Mouse (Mus musculus): ENCODE data around the gene Meox1. TPM values are rescaled to one million over a fixed set of nuclear protein-coding genes. Genes with fewer than 3 reads are reported as not detected.

Gene Meox1
- polyA plus RNA-seq, 1 experiment: 0.02 TPM

DNA sequence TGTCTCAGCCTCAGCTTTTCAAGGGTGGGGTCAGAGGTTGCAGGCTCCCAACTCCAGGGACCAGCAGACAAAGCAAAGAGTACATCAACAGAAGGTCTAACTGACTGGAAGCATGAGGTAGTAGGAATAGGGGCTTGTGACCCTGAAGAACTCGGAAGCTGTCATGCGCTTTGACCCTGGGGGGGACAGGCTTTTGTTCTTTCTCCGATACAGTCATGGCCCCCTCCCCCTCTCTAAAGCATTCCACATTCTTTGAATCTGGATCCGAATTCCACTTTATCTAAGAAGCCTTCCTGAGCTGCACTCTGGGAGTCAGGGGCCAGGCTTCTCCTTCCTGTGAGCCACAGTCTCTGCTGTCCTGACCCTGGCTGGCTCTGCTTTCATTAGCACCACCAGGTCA, 37.8 kb upstream of the Meox1 start:
- no peaks in the 10 kb centered on the region for H3K36me3 ChIP-seq (ENCODE audit: control insufficient read depth, insufficient read depth)
- H3K4me3 ChIP-seq (ENCODE audit: insufficient read depth, poor library complexity, severe bottlenecking): no peak overlapping the region
- H3K79me3 ChIP-seq (ENCODE audit: low read depth): no peaks in the 10 kb centered on the region
- H3ac ChIP-seq (ENCODE audit: control insufficient read depth, insufficient read length, low read depth): no peak overlapping the region
- TF ChIP-seq MAX (IDR thresholded peaks at IDR 0.05) (no peak), MYOG (IDR thresholded peaks at IDR 0.05; ENCODE audit: control insufficient read depth, extremely low read depth, insufficient read length) (no peak), CTCF (IDR thresholded peaks at IDR 0.05; ENCODE audit: control insufficient read depth, insufficient read depth, insufficient read length) (no peak), USF1 (IDR thresholded peaks at IDR 0.05; ENCODE audit: low read depth) (no peak), FOSL1 (IDR thresholded peaks at IDR 0.05; ENCODE audit: insufficient read depth, low read length, poor library complexity, severe bottlenecking) (no peak), CEBPB (IDR thresholded peaks at IDR 0.05; ENCODE audit: low read depth) (no peak), MYOD1 (IDR thresholded peaks at IDR 0.05; ENCODE audit: control insufficient read depth, insufficient read length, low read depth) (no peak)
- H3K27me3 ChIP-seq (ENCODE audit: control insufficient read depth, insufficient read depth, insufficient read length): peaks cover 32% of the 10 kb centered on the region
- H3K79me2 ChIP-seq (ENCODE audit: control insufficient read depth, insufficient read depth): no peaks in the 10 kb centered on the region

DNA sequence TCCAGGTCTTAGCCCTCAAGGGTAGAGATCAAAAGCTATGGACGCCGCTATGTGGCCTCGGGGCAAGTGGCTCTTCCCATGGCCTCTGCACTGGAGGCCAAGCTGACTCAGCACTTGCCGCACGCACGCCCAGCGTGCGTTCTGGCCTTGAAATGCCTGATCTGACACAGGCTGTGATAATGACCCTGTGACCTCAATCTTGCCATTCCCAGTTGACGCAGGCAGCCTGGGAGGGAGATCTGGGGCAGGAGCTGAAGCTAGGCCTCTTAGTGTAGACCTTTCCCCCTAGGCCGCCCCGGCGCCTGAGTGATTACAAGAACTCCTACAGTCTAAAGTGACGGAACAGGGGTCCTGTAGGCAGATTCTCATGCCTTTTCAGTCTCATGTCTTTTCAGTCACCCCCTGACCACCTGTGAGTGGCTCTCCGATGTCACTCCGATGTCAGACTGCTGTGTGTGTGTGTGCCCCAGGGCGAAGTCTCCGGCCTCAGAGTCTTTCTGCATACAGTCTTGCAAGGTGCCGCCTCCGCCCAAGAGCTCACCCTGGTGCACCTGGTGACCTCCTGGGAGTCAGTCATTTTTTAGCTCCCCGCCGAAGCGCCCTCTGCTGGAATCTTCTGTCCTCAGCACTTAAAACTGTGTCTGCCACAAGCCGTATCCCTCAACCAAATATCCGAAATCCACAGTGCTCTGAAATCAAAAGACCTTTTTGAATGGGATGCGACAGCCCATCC, 34.0 kb upstream of the Meox1 start:
- Histone ChIP-seq H3ac (ENCODE audit: control insufficient read depth, insufficient read length, low read depth) (no peak overlapping the region), H3K4me3 (ENCODE audit: insufficient read depth, poor library complexity, severe bottlenecking) (no peak overlapping the region), H3K36me3 (ENCODE audit: control insufficient read depth, insufficient read depth) (no peaks in the 10 kb centered on the region), H3K79me3 (ENCODE audit: low read depth) (no peaks in the 10 kb centered on the region), H3K79me2 (ENCODE audit: control insufficient read depth, insufficient read depth) (no peaks in the 10 kb centered on the region), H3K27me3 (ENCODE audit: control insufficient read depth, insufficient read depth, insufficient read length) (peaks cover 9% of the 10 kb centered on the region)
- TF ChIP-seq CTCF (IDR thresholded peaks at IDR 0.05; ENCODE audit: control insufficient read depth, insufficient read depth, insufficient read length): no peak
- TF ChIP-seq MAX (IDR thresholded peaks at IDR 0.05): no peak
- no peak for TF ChIP-seq MYOG (IDR thresholded peaks at IDR 0.05; ENCODE audit: control insufficient read depth, extremely low read depth, insufficient read length)
- TF ChIP-seq USF1 (IDR thresholded peaks at IDR 0.05; ENCODE audit: low read depth): no peak
- TF ChIP-seq CEBPB (IDR thresholded peaks at IDR 0.05; ENCODE audit: low read depth): no peak
- TF ChIP-seq MYOD1 (IDR thresholded peaks at IDR 0.05; ENCODE audit: control insufficient read depth, insufficient read length, low read depth): no peak
- TF ChIP-seq FOSL1 (IDR thresholded peaks at IDR 0.05; ENCODE audit: insufficient read depth, low read length, poor library complexity, severe bottlenecking): no peak

DNA sequence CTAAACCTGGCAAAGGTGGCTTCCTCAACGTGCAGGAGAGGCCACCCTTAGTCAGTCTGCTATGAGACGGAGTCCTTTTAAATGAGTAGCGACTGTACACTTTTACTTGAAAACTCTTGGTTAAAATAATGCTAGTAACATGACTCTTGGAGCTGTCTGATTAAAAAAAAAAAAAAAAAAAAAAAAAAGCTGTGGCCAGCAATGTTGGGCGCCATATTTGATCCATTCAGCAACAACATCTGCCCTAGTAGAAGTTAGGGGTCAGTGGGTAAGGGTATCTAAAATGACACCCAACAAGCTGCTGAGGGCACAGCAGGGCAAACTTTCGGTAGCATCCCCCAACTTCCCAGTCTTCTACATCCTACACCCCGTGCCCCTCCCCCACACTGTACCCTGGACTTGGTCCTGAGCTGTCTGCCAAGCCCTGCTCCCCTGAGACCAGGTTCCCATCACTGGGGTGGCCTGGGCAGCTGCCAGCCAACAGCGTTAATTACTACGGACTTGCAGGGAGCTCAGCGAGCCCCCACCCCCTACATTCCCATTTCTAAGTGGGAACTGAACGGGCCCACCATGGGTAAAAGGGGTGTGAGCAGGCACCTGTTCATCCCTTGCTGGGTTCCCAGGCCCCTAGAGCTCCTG, 32.9 kb upstream of the Meox1 start:
- Histone ChIP-seq H3K36me3 (ENCODE audit: control insufficient read depth, insufficient read depth) (no peaks in the 10 kb centered on the region), H3K27me3 (ENCODE audit: control insufficient read depth, insufficient read depth, insufficient read length) (peaks cover 9% of the 10 kb centered on the region), H3K79me3 (ENCODE audit: low read depth) (no peaks in the 10 kb centered on the region), H3K4me3 (ENCODE audit: insufficient read depth, poor library complexity, severe bottlenecking) (no peak overlapping the region), H3ac (ENCODE audit: control insufficient read depth, insufficient read length, low read depth) (no peak overlapping the region), H3K79me2 (ENCODE audit: control insufficient read depth, insufficient read depth) (no peaks in the 10 kb centered on the region)
- TF ChIP-seq CTCF (IDR thresholded peaks at IDR 0.05; ENCODE audit: control insufficient read depth, insufficient read depth, insufficient read length) (no peak), FOSL1 (IDR thresholded peaks at IDR 0.05; ENCODE audit: insufficient read depth, low read length, poor library complexity, severe bottlenecking) (no peak), CEBPB (IDR thresholded peaks at IDR 0.05; ENCODE audit: low read depth) (no peak), USF1 (IDR thresholded peaks at IDR 0.05; ENCODE audit: low read depth) (no peak), MYOG (IDR thresholded peaks at IDR 0.05; ENCODE audit: control insufficient read depth, extremely low read depth, insufficient read length) (no peak), MYOD1 (IDR thresholded peaks at IDR 0.05; ENCODE audit: control insufficient read depth, insufficient read length, low read depth) (no peak), MAX (IDR thresholded peaks at IDR 0.05) (no peak)

DNA sequence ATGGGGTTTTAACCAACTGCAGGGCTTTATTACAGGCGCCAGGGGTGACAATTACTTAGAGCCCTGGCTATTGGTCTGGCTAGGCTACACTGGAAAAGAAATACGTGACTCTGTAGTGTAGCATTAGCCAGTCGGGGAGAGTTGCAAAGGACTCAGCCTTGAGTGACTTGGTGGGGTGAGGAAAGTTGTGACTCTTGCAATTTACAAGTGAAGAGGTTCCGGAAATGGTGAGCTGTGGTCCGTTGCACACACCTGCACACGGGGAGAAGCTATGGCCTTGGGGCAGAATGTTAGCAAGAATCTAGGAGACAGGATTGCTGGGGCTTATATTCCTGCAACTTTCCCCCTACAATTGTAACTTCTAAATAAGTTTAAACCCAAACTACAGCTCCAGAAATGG, 31.5 kb upstream of the Meox1 start:
- Histone ChIP-seq H3K79me2 (ENCODE audit: control insufficient read depth, insufficient read depth) (no peaks in the 10 kb centered on the region), H3ac (ENCODE audit: control insufficient read depth, insufficient read length, low read depth) (no peak overlapping the region), H3K4me3 (ENCODE audit: insufficient read depth, poor library complexity, severe bottlenecking) (no peak overlapping the region), H3K79me3 (ENCODE audit: low read depth) (no peaks in the 10 kb centered on the region), H3K36me3 (ENCODE audit: control insufficient read depth, insufficient read depth) (no peaks in the 10 kb centered on the region), H3K27me3 (ENCODE audit: control insufficient read depth, insufficient read depth, insufficient read length) (peaks cover 6% of the 10 kb centered on the region)
- TF ChIP-seq MYOG (IDR thresholded peaks at IDR 0.05; ENCODE audit: control insufficient read depth, extremely low read depth, insufficient read length) (no peak), CEBPB (IDR thresholded peaks at IDR 0.05; ENCODE audit: low read depth) (no peak), FOSL1 (IDR thresholded peaks at IDR 0.05; ENCODE audit: insufficient read depth, low read length, poor library complexity, severe bottlenecking) (no peak), MYOD1 (IDR thresholded peaks at IDR 0.05; ENCODE audit: control insufficient read depth, insufficient read length, low read depth) (no peak), MAX (IDR thresholded peaks at IDR 0.05) (no peak), USF1 (IDR thresholded peaks at IDR 0.05; ENCODE audit: low read depth) (no peak), CTCF (IDR thresholded peaks at IDR 0.05; ENCODE audit: control insufficient read depth, insufficient read depth, insufficient read length) (no peak)

DNA sequence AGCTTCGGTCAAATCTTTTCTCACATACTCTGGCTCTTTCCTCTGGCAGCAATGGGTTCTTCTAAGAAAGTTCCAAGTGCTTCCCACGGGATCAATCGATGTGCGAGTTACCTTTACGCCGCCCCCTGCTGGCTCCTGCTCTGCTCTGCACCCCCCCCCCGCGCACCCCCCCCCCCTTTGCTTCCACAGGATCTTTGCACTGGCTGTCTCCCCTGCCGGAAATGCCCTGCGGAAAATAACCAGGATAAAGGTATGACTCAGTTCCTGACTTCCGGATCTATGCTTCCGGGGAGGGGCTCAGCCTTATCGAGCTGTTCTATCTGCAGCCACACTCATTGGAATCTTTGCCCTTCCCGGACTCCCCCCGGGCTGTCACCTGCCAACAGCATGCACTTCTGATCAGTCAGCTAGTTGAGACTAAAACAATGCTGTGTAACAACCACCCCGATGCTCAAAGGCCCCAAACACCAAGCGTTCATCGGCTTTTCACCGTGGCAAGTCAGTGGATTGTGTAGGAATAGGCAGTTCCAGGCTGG, 30.3 kb upstream of the Meox1 start:
- Histone ChIP-seq H3K27me3 (ENCODE audit: control insufficient read depth, insufficient read depth, insufficient read length) (peaks cover 12% of the 10 kb centered on the region), H3ac (ENCODE audit: control insufficient read depth, insufficient read length, low read depth) (no peak overlapping the region), H3K4me3 (ENCODE audit: insufficient read depth, poor library complexity, severe bottlenecking) (no peak overlapping the region), H3K79me2 (ENCODE audit: control insufficient read depth, insufficient read depth) (no peaks in the 10 kb centered on the region), H3K36me3 (ENCODE audit: control insufficient read depth, insufficient read depth) (no peaks in the 10 kb centered on the region), H3K79me3 (ENCODE audit: low read depth) (no peaks in the 10 kb centered on the region)
- TF ChIP-seq MAX (IDR thresholded peaks at IDR 0.05): no peak
- no peak for TF ChIP-seq FOSL1 (IDR thresholded peaks at IDR 0.05; ENCODE audit: insufficient read depth, low read length, poor library complexity, severe bottlenecking)
- no peak for TF ChIP-seq CEBPB (IDR thresholded peaks at IDR 0.05; ENCODE audit: low read depth)
- no peak for TF ChIP-seq MYOD1 (IDR thresholded peaks at IDR 0.05; ENCODE audit: control insufficient read depth, insufficient read length, low read depth)
- TF ChIP-seq CTCF (IDR thresholded peaks at IDR 0.05; ENCODE audit: control insufficient read depth, insufficient read depth, insufficient read length): no peak
- no peak for TF ChIP-seq USF1 (IDR thresholded peaks at IDR 0.05; ENCODE audit: low read depth)
- TF ChIP-seq MYOG (IDR thresholded peaks at IDR 0.05; ENCODE audit: control insufficient read depth, extremely low read depth, insufficient read length): no peak

All from C2C12 (cell line).